Comparison of ENCODE assay signal across 30 mouse cellular contexts in the genomic region with DNA sequence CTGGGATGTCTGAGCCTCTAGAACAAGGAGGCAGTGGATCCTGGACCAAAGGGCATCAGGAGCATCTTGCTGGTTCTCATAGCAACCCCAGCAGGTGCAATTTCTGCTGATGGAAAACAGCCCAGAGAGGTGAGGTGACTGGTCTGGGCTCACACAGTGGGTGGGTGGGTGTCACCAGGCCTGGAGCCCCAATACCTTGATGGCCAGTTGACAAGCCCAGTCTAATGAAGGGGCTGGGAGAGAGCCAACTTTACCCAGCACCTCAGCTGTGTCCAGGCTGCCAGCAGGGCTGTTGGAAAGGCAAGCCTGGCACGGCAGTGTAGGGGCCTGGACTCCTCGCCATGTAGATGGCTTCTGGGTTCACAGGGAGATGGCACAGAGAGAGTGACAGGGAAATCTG. TPM values are rescaled to one million over a fixed set of nuclear protein-coding genes. Genes with fewer than 3 reads are reported as not detected.
"Had no signal": no experiment of that assay in that cellular context is flagged by ENCODE, and none has a peak within 500 bp of the region (broad histone marks: within the 10 kb centered on the region; RNA-seq: fewer than 3 reads in every experiment).

No protein-coding gene starts in this region.

- H3K4me3 ChIP-seq: layer of hippocampus, adult 2 months; left cerebral cortex, adult 2 months; limb, embryonic 10.5 days; limb, embryonic 13.5 days; liver, embryonic 12.5 days; liver, embryonic 15.5 days; lung, embryonic 15.5 days; megakaryocyte, embryonic 14.5 days; midbrain, embryonic 10.5 days; midbrain, embryonic 13.5 days; myocyte; neural tube, embryonic 13.5 days; stomach, embryonic 15.5 days had no signal

- H3K9ac ChIP-seq: limb, embryonic 13.5 days; liver, embryonic 12.5 days; liver, embryonic 15.5 days; lung, embryonic 15.5 days; midbrain, embryonic 13.5 days; neural tube, embryonic 13.5 days; stomach, embryonic 15.5 days had no signal

- DNase-seq: kidney, postnatal 25 days; layer of hippocampus, adult 9-11 months; layer of hippocampus, postnatal 36 days; liver; lung, adult 18-20 months; lung, postnatal 10 days; lung, postnatal 36 days; retina, postnatal 1 day; right cerebral cortex, postnatal 25 days; spleen, adult 18-20 months; thymus, adult 18-20 months; thymus, postnatal 14 days; thymus, postnatal 4 days had no signal

- H3K9me3 ChIP-seq: limb, embryonic 10.5 days; liver, embryonic 15.5 days; lung, embryonic 15.5 days; midbrain, embryonic 13.5 days; neural tube, embryonic 13.5 days; stomach, embryonic 15.5 days had no signal

- H3K27ac ChIP-seq: kidney, postnatal 0 days; layer of hippocampus, adult 2 months; left cerebral cortex, adult 2 months; limb, embryonic 10.5 days; limb, embryonic 13.5 days; liver, embryonic 12.5 days; liver, embryonic 15.5 days; lung, embryonic 15.5 days; midbrain, embryonic 10.5 days; midbrain, embryonic 13.5 days; neural tube, embryonic 13.5 days; stomach, embryonic 15.5 days had no signal

- H3K4me1 ChIP-seq: megakaryocyte, embryonic 14.5 days had no signal

- H3K4me2 ChIP-seq: limb, embryonic 13.5 days; liver, embryonic 12.5 days; liver, embryonic 15.5 days; lung, embryonic 15.5 days; midbrain, embryonic 13.5 days; neural tube, embryonic 13.5 days; stomach, embryonic 15.5 days had no signal

- H3K36me3 ChIP-seq: lung, embryonic 15.5 days; stomach, embryonic 15.5 days had no signal

- ATAC-seq: liver, embryonic 12.5 days; midbrain, embryonic 13.5 days; midbrain, embryonic 16.5 days had no signal

- H3K27me3 ChIP-seq: limb, embryonic 13.5 days; liver, embryonic 12.5 days; liver, embryonic 15.5 days; lung, embryonic 15.5 days; midbrain, embryonic 13.5 days; neural tube, embryonic 13.5 days; stomach, embryonic 15.5 days had no signal

RNA-seq across cellular contexts. Expression of a gene that starts 51.2 kb away (rescaled TPM):
- total RNA-seq: monocyte, adult 5-6 weeks; neutrophil, adult 5-6 weeks had no signal
